Mouse (Mus musculus) cerebellum, adult 2 months (tissue): ENCODE data around the gene Ppp1r21. TPM values are rescaled to one million over a fixed set of nuclear protein-coding genes. Genes with fewer than 3 reads are reported as not detected.

ENCODE experiments used
- DNase-seq, 2 experiments: peaks; one replicate each; pipeline ENCODE4 v3.0.0; 2021
- H3K27ac ChIP-seq: fragments of 200-500 bp; 2 replicates; pipeline ENCODE4 v1.5.1; 2012; ENCODE audit warnings: low read length, control low read depth, inconsistent platforms; ENCODE audit not compliant: insufficient read depth
- H3K27me3 ChIP-seq: fragments of 200-500 bp; 2 replicates; pipeline ENCODE4 v1.6.1; 2012; ENCODE audit warnings: inconsistent platforms, mild to moderate bottlenecking, low read length, moderate library complexity; ENCODE audit not compliant: control insufficient read depth, insufficient read depth
- H3K4me1 ChIP-seq: fragments of 200-500 bp; 2 replicates; pipeline ENCODE4 v1.6.1; 2011; ENCODE audit warnings: low read length; ENCODE audit not compliant: control insufficient read depth, insufficient read depth
- H3K4me3 ChIP-seq: fragments of 200-500 bp; replicated peaks from 2 replicates; pipeline ENCODE3; 2011; ENCODE audit warnings: mild to moderate bottlenecking, low read depth, low read length, control low read depth; ENCODE audit not compliant: insufficient read depth
- CTCF ChIP-seq: fragments of 200-500 bp; IDR thresholded peaks from 2 replicates; pipeline ENCODE4 v1.5.1; 2011; ENCODE audit warnings: low read depth, mild to moderate bottlenecking, control low read depth, low read length, moderate library complexity, borderline replicate concordance; ENCODE audit not compliant: insufficient read depth
- POLR2A ChIP-seq: fragments of 200-500 bp; IDR thresholded peaks from 2 replicates; pipeline ENCODE4 v1.6.1; 2011; ENCODE audit warnings: low read length, control low read depth, borderline replicate concordance; ENCODE audit not compliant: insufficient read depth
- WGBS: fragments of 180-500 bp; shearing (Covaris S2); methylation state at CpG from one replicate; pipeline ENCODE4 v1.1.7; 2018; 5-methylcytosine and 5-hydroxymethylcytosine counted together
- polyA plus RNA-seq: library from polyadenylated mRNA; depleted of rRNA; stranded (reverse); fragments of >200 nt; gene quantifications from 2 replicates; pipeline ENCODE4 v1.2.3, GENCODE M21; 2012

Gene Ppp1r21
- polyA plus RNA-seq, 1 experiment = 84.8 TPM

DNA sequence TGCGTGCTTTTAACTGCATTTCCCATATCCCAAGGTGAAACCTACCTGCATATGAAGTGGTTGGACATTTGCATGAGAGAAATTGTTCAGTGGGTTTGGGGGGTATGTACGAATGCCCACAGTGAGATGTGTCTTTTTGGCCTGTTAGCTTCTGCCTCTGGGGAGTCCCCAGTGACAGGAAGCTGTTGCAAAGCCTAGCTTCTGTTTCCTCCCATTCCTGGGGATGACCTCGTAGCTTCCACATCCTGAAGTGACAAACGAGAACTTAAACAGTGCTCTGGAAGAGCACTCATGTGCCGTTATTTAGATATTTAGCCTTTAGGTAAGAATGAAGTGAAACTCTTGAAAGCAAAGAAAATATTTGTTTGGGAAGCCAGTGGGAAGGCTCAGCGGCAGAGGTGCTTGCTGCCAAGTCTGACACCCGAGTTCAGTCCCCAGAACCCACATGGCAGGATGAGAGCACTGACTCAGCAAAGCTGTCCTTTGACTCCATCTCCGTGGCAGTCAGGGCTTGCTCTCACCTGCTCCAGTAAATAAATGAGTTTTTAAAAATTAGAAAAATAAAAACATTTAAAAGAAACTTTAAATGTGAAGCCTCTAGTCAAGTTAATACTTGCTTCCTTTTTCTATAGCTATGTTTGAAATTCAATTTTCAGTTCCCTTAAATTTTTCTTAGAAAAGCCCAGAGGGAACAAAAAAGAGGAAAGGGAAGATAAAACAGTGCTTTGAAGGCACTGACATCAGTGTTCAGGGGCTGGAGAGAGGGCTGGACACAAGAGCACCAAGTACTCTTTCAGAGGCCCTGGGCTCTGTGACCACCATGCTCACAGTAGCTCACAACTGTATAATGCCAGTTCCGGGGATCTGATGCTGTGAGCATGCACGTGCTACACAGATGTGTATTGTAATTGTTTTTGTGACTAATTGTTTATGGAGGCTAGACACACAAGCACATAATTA is 21.3 kb downstream of the Ppp1r21 start:
- no peak overlapping the region for H3K4me3 ChIP-seq
- H3K27ac ChIP-seq = no peak overlapping the region
- TF ChIP-seq CTCF (no peak), POLR2A (no peak)
- WGBS = 60% methylated on average over 10 of the region's 10 CpGs
- no peak for DNase-seq
- no peaks in the 10 kb centered on the region; the same call in 1 of the 2 replicates for H3K4me1 ChIP-seq
- H3K27me3 ChIP-seq = no peaks in the 10 kb centered on the region

DNA sequence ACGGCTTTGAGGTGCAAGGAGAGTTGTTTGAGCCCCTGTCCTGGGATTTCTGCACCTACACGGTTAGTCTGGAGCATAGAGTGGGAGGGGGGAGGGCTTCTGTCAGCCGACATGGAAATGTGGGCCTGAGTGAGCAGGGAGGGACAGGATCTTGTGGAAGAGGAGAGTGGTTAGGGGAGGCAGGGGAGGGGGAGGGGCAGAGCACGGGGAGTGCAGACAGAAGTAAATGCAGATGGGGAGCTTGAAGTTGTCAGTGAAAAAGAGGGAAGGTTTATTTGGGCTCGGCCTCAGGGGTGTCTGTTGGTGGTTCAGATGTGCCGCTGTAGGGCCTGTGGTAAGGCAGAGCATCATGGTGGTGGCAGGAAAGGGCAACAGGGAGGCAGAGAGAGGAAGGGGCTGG is 22.6 kb downstream of the Ppp1r21 start:
- 52% methylated on average over 6 of the region's 6 CpGs for WGBS

DNA sequence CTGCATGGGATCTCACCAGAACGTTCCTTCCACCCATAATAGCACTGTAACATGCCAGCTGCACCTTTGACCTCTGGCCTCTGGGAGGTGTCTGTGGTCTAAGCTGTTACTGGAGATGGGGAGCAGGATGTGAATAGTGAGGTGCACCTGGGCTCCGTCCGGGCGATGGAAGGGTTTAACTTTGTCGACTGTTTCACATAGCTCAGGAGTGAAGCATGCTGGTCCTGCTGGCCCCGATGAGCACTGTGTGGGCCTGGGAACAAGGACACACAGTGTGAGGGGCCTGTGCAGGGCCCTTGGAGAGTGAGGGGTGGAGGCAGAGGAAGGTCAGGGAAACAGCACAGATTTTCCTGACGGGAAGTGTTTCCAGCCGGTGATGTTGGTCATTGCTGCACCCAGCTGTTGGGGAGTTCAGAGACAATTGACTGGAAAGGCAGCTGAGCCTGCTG is 23.1 kb downstream of the Ppp1r21 start:
- TF ChIP-seq POLR2A (no peak), CTCF (no peak)
- no peak for DNase-seq
- WGBS = 62% methylated on average over 8 of the region's 8 CpGs
- H3K4me1 ChIP-seq = no peaks in the 10 kb centered on the region; the same call in 1 of the 2 replicates
- no peaks in the 10 kb centered on the region for H3K27me3 ChIP-seq
- H3K4me3 ChIP-seq = no peak overlapping the region
- H3K27ac ChIP-seq = no peak overlapping the region

More for the DNA sequence above, 22.6 kb downstream of the Ppp1r21 start:
- no peak overlapping the region for H3K4me3 ChIP-seq
- H3K27me3 ChIP-seq = no peaks in the 10 kb centered on the region
- no peak for TF ChIP-seq CTCF
- no peak for TF ChIP-seq POLR2A
- DNase-seq = no peak
- no peak overlapping the region for H3K27ac ChIP-seq
- H3K4me1 ChIP-seq = no peaks in the 10 kb centered on the region; the same call in 1 of the 2 replicates

DNA sequence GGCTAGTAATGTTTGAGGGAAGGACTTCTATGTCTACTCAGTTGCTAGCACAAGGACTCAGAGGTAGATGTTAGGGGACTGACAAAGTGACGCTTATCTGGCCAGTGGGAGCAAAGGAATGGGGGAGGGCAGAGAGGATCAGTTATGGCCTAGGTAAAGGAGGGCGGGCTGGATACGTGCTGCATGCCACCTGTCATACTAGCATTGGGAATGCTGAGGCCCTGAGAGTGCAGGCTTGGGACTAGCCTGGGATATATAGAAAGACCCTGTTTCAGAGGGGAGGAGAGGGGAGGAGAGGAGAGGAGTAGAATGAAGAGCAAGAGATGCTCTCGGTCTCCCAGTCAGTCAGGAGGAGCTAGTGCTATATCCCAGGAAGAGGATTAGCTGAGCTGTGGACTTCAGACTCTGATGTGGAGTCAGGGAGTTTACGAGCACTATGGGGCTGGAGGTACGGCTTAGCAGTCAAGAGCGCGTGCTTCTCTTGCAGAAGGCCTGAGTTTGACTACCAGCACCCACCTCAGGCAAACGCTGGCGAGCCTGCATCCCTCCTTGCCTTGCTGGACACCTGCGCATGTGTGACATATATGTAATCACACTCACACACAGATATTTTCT is 23.7 kb downstream of the Ppp1r21 start:
- Histone ChIP-seq H3K4me3 (no peak overlapping the region), H3K4me1 (no peaks in the 10 kb centered on the region; the same call in 1 of the 2 replicates), H3K27ac (no peak overlapping the region), H3K27me3 (no peaks in the 10 kb centered on the region)
- TF ChIP-seq POLR2A (no peak), CTCF (no peak)
- 93% methylated on average over 11 of the region's 11 CpGs for WGBS
- DNase-seq = no peak

DNA sequence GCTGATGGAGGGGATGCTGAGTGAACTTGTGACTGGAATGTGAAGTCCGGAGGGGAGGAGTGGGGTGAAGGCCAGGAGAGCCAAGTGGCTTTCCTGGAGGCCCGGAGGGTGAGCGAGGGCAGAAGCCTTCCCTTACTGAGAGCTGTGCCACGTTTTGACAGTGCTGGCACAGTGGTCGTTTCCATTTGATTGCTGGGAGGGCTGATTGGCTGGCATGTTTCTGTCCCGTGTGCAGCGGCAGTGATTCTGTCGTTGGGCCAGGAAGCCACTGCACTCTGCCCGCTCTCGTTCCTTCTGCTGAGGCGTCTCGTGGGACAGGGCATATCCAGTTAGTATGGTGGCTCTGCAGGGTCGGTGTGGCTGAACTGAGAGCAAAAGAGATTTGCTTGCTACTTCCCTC is 26.3 kb downstream of the Ppp1r21 start:
- WGBS = 20% methylated on average over 13 of the region's 13 CpGs
- Histone ChIP-seq H3K27me3 (no peaks in the 10 kb centered on the region), H3K27ac (no peak overlapping the region), H3K4me1 (no peaks in the 10 kb centered on the region; the same call in 1 of the 2 replicates), H3K4me3 (no peak overlapping the region)
- DNase-seq = no peak
- TF ChIP-seq CTCF (no peak), POLR2A (no peak)

GRCm38 (mm10) chr17:88556688-88557087 is 26.8 kb downstream of the Ppp1r21 start:
- DNase-seq = no peak
- Histone ChIP-seq H3K27ac (no peak overlapping the region), H3K4me1 (no peaks in the 10 kb centered on the region; the same call in 1 of the 2 replicates), H3K27me3 (no peaks in the 10 kb centered on the region), H3K4me3 (no peak overlapping the region)
- WGBS = 83% methylated on average over 4 of the region's 4 CpGs
- TF ChIP-seq CTCF (no peak), POLR2A (no peak)

DNA sequence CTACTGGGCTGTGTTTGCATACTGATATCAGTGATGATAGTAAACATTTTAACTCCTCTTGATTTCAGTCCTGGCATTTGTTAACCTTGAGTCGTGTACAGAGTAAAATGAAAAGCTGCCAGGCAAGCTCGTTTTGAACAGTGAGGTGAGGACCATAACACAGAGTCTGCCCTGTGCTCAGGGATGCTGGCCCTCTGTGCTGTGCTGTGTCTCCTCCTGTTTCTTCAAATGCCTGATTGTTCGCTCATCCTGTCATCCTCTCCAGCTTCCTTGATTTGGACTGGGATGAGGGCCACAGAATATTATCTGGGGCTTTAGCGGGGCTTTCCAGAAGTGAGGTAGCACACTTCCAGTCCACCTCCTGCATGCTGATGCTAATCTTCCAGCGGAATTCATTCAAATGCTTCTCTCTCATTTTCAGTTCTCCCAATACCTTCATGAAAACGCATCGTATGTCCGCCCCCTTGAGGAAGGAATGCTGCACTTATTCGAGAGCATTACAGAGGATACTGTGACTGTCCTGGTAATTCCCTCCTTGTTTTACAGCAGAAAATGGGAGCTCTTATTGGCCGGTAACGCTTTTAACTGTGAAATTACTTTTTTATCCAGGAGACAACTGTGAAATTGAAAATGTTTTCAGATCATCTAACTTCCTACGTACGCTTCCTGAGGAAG is 28.4 kb downstream of the Ppp1r21 start:
- peak; percentile 72 to 75 for DNase-seq
- Histone ChIP-seq H3K27me3 (no peaks in the 10 kb centered on the region), H3K4me1 (no peaks in the 10 kb centered on the region; the same call in 1 of the 2 replicates), H3K27ac (no peak overlapping the region), H3K4me3 (no peak overlapping the region)
- 25% methylated on average over 13 of the region's 13 CpGs for WGBS
- TF ChIP-seq CTCF (peak; percentile 51; the same call in 1 of the 2 replicates), POLR2A (no peak)
